Mouse (Mus musculus) CH12.LX (cell line): ENCODE measurements at regions not wholly inside any gene's neighbourhood (a gene's known extent, or its start where the extent isn't known, plus 50 kb on each side); places are given as distances from the start of the nearest gene placed in this dataset.

Experiments used
- CTCF ChIP-seq, 2 experiments: IDR thresholded peaks in 1 of 2; conservative IDR thresholded peaks in 1 of 2; 2 replicates each; pipeline ENCODE4 v1.5.1; 2011 to 2012; ENCODE audit warnings: low read depth in 2 of 2, low read length in 2 of 2, improper control_type of control experiment in 1 of 2, inconsistent platforms in 1 of 2, mild to moderate bottlenecking in 1 of 2, moderate library complexity in 1 of 2
- E2F4 ChIP-seq: IDR thresholded peaks from 2 replicates; pipeline ENCODE4 v1.6.1; 2011; ENCODE audit warnings: low read depth, low read length, improper control_type of control experiment; ENCODE audit not compliant: insufficient replicate concordance
- MAX ChIP-seq: IDR thresholded peaks from 2 replicates; pipeline ENCODE4 v1.6.1; 2011; ENCODE audit warnings: low read length, improper control_type of control experiment
- POLR2A ChIP-seq: IDR thresholded peaks from 2 replicates; pipeline ENCODE4 v1.6.1; 2011; ENCODE audit warnings: low read depth, mild to moderate bottlenecking, improper control_type of control experiment, low read length
- TCF12 ChIP-seq: IDR thresholded peaks from 2 replicates; pipeline ENCODE4 v1.6.1; 2014; ENCODE audit warnings: low read depth, mild to moderate bottlenecking, inconsistent platforms, low read length, improper control_type of control experiment
- ZKSCAN1 ChIP-seq: IDR thresholded peaks from 2 replicates; pipeline ENCODE4 v1.6.1; 2012; ENCODE audit warnings: low read depth, inconsistent platforms, low read length, improper control_type of control experiment, borderline replicate concordance

GRCm38 (mm10) chr3:52189016-52189415 lies 79.1 kb upstream of the Foxo1 start:
- no peak for TF ChIP-seq POLR2A
- no peak for TF ChIP-seq E2F4
- no peak for TF ChIP-seq MAX
- TF ChIP-seq ZKSCAN1, result no peak
- no peak for TF ChIP-seq CTCF (conservative IDR thresholded peaks at IDR 0.05 in 1 of 2, IDR thresholded peaks at IDR 0.05 in 1 of 2; ENCODE audit: low read depth in 2 of 2, low read length in 2 of 2)
- TF ChIP-seq TCF12, result no peak
